Mouse (Mus musculus): Measurements from ENCODE around the gene Tspyl4. TPM values are rescaled to one million over a fixed set of nuclear protein-coding genes. Genes with fewer than 3 reads are reported as not detected.

Tspyl4 gene
- 46.5 TPM for polyA plus RNA-seq (2014; fragmentation: Illumina TruSeq; extraction: RNeasy Lipid Tissue Mini Kit (QIAGEN cat#74804); ENCODE audit: low read depth, low replicate concordance)

DNA sequence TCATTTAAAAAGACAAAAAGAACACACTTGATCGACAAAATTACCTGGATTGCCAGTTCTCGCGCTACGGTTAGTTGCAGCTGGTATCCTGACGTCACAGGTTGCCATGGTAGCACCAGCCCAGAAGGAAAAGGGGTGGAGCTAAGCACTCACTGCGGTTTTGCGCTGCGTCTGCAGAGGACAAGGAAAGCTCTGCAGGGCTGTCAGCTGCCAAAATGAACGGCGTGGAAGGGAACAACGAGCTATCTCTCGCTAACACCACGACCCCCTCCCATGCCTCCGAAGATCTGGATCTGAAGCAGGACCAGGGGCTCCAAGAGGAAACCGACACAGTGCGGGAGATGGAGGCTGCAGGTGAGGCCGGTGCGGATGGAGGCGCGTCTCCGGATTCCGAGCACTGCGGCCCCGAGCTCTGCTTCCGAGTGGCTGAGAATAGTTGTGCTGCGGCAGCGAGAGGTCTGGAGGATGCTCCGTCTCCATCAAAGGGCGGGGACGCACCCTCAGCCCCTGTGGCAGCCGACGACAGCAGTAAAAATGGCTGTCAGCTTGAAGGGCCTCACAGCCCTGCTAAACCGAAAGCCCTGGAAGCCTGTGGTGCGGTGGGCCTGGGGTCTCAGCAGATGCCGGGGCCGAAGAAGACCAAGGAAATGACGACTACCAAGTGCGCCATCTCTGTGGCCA lies at the start of gene Tspyl4:
Tspyl4 (plus strand) TSS at position 144 of the 681 bp plus-strand sequence.

DNA sequence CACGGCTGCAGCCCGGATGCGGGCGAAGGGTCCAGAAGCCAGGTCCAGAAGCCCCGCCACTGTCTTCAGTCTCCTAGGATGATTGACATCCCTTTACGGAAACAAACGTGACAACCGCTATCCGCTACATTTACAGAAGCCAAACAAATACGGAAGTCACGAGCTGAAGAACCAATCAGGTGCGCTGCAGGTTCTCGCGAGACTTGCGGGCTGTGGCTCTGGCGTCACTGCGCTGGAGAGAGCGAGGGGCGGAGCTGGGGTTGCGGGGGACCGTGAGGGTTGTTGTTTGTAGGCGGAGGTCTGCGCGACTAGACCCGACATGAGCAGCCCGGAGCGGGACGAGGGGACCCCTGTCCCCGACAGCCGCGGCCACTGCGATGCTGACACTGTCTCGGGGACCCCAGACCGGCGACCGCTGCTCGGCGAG lies 15.3 kb upstream of the Tspyl4 start, which contains the start of gene Tspyl1:
Tspyl1 (plus strand) TSS at position 229 of the 427 bp plus-strand sequence.

Other genes starting within 250 kb of the Tspyl4 start
- gene Calhm5, start 200.9 kb upstream of the Tspyl4 start, polyA plus RNA-seq (2014; fragmentation: Illumina TruSeq; extraction: RNeasy Lipid Tissue Mini Kit (QIAGEN cat#74804); ENCODE audit: low read depth, low replicate concordance), result 0.76 TPM
- 0.93 TPM for gene Calhm6, start 169.5 kb upstream of the Tspyl4 start, polyA plus RNA-seq (2014; fragmentation: Illumina TruSeq; extraction: RNeasy Lipid Tissue Mini Kit (QIAGEN cat#74804); ENCODE audit: low read depth, low replicate concordance)
- 13.1 TPM for gene Dse, start 89.7 kb upstream of the Tspyl4 start, polyA plus RNA-seq (2014; fragmentation: Illumina TruSeq; extraction: RNeasy Lipid Tissue Mini Kit (QIAGEN cat#74804); ENCODE audit: low read depth, low replicate concordance)
- gene Tspyl1, start 15.3 kb upstream of the Tspyl4 start, polyA plus RNA-seq (2014; fragmentation: Illumina TruSeq; extraction: RNeasy Lipid Tissue Mini Kit (QIAGEN cat#74804); ENCODE audit: low read depth, low replicate concordance), result 101 TPM
- gene Col10a1, start 92.5 kb downstream of the Tspyl4 start, polyA plus RNA-seq (2014; fragmentation: Illumina TruSeq; extraction: RNeasy Lipid Tissue Mini Kit (QIAGEN cat#74804); ENCODE audit: low read depth, low replicate concordance), result not detected
- gene Nt5dc1, start 121.1 kb downstream of the Tspyl4 start, polyA plus RNA-seq (2014; fragmentation: Illumina TruSeq; extraction: RNeasy Lipid Tissue Mini Kit (QIAGEN cat#74804); ENCODE audit: low read depth, low replicate concordance), result 66.6 TPM
- 37.5 TPM for gene Frk, start 186.0 kb downstream of the Tspyl4 start, polyA plus RNA-seq (2014; fragmentation: Illumina TruSeq; extraction: RNeasy Lipid Tissue Mini Kit (QIAGEN cat#74804); ENCODE audit: low read depth, low replicate concordance)